Mouse (Mus musculus) embryo, embryonic 9.5 days (tissue): Measurements from ENCODE around the gene Slco4c1.

Experiments used
- DNase-seq: peaks from one replicate; pipeline ENCODE4 v3.0.0-alpha.2; 2017; ENCODE audit errors: extremely low spot score

The Slco4c1 gene

GRCm38 (mm10) chr1:96871528-96872360 lies at the start of gene Slco4c1:
Gene Slco4c1, minus strand, starts transcription at chr1:96872171.
- peak; percentile 24 for DNase-seq

DNA sequence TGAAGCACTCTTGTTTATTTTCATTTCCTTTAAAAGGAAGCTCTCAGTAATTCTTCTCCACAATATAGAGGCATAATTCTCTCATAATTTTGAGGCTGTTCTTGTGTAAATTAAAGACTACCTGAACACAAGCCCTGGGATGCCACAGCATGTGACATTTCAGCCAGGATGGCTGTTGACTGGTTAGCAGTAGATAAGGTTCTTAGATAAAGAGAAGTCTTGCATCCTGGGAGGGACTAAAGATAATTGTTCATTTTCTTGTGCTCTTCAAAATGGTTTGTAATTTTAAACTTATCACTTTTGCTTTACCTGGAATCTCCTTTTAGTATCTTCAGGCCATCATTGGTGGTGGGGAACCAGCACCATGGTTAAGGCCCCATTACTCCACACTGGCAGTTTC lies 45.4 kb upstream of the Slco4c1 start:
- no peak for DNase-seq

DNA sequence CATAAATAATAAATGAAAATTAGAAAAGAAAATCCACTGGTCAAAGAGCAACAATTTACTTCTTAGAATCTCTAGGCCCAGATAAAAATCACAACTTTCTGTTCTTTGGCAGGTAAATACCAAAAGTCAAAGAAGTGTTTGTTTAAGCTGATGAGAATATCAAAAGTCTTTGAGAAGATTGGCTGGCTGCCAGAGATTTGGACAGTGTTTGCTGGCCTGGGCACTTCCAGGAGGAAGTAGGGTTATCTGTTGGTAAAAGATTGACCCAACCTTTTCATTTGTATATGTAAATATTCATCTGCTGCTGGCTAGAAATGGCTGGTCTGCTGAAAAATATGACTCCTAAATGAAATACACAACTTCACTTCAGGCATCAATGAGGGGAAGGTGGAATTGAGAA lies 11.8 kb upstream of the Slco4c1 start:
- no peak for DNase-seq

GRCm38 (mm10) chr1:96878572-96878971 lies 6.6 kb upstream of the Slco4c1 start:
- DNase-seq: no peak

GRCm38 (mm10) chr1:96876076-96876475 lies 4.1 kb upstream of the Slco4c1 start:
- DNase-seq: no peak

GRCm38 (mm10) chr1:96874636-96875035 lies 2.7 kb upstream of the Slco4c1 start:
- DNase-seq: no peak

GRCm38 (mm10) chr1:96872361-96872693 lies 356 bp upstream of the Slco4c1 start:
- DNase-seq: no peak

- no peak for DNase-seq
These were observed 1.1 kb downstream of the Slco4c1 start for GRCm38 (mm10) chr1:96870764-96871307.

DNA sequence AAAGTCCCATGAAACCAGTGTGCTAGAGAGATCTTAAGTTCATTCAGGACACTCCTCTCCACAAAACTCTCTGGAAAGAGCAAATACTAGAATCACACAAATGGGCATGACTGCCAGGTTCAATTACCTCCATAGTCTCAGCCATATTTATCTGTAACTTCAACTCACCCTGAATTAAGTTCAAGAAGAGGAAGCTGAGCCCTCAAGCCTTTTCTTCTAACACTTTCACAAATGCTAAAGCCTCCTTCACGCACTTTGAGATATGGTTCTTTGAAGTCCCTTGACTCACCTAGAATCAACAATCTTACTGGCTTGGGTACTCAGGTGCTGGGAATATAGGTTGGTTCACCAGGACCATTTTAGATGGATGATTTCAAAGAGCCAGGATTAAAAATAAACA lies 3.2 kb downstream of the Slco4c1 start:
- no peak for DNase-seq

- no peak for DNase-seq
These were observed 6.0 kb downstream of the Slco4c1 start for GRCm38 (mm10) chr1:96866002-96866401.

DNA sequence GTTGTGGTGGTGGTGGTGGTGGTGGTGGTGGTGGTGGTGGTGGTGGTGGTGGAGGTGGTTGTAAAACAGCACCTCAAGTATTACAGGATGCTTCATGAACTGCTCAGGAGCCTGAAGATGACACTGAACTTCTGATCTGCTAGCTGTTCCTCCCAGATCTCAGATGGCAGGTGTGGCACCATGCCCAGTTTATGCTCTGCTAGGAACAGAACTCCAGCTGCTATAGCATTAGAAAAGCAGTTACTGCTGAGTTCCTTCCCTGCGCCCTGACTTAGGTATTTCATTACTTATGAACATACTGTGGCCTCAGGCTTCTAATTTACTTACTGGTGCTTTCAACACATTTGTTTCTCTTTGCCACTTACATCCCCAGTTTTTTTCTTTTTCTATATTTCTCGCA lies 7.9 kb downstream of the Slco4c1 start:
- DNase-seq: no peak

GRCm38 (mm10) chr1:96859995-96860684 lies 11.8 kb downstream of the Slco4c1 start:
- DNase-seq: no peak

GRCm38 (mm10) chr1:96853541-96853940 lies 18.4 kb downstream of the Slco4c1 start:
- DNase-seq: no peak

- no peak for DNase-seq
These were observed 22.9 kb downstream of the Slco4c1 start for GRCm38 (mm10) chr1:96849101-96849500.

DNA sequence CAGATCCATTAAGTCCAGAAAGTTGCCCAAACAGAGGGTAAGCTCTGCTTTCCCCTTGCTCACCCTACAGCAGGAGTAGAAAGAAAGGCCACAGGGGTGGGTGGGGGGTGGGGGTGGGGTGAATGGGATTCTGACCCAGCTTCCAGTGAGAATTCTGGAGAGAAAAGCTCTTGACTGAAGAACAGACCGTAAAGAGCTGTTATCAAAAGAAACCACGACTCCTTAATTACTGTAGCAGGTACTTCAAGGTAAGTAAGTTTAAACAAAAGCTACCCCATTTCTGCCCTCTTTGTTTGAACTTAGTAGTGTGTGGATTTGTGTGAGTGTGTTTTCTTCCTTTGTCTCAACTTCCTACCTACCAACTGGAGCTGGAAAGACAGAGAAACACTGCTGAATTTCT lies 23.4 kb downstream of the Slco4c1 start:
- no peak for DNase-seq

DNA sequence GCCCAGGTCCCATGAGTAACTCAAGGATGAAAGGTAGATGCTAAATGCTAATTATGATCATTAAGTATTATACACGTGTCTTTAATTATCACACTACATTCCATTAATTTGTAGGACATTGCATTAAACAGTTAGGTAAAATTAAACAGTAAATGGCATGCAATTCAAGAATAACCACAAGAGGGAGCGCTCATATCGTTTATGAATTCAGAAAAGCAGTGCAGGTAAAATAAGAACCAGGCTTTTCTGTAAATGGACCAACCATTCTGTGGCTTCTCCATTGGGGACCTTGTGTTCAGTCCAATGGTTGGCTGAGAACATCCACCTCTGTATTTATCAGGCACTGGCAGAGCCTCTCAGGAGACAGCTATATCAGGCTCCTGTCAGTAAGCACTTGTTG lies 25.2 kb downstream of the Slco4c1 start:
- peak; percentile 31 for DNase-seq

DNA sequence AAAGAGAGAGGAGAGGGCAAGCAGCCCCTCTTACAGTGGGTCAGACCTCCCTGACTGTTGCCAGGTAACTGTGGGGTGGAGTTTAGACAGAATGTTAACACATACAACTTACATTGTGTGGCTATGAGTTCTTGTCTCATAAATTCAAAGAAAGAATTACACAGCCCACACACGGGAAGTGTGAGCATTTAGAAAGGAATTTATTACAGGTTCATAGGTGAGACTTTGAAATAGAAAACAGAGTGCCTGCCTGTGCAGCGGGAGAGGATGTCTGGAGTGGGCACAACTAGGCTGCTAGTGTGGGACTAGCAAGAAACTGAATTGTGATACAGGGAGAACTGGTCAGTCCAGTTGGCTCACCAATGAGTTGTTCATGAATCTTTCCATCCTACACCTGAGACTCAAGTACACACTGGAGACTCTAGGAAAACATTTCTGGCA lies 66.7 kb downstream of the Slco4c1 start:
- no peak for DNase-seq

- peak; percentile 33 for DNase-seq
These were observed 70.4 kb downstream of the Slco4c1 start for GRCm38 (mm10) chr1:96801595-96801994.

GRCm38 (mm10) chr1:96794690-96795089 lies 77.3 kb downstream of the Slco4c1 start:
- no peak for DNase-seq

GRCm38 (mm10) chr1:96794290-96794689 lies 77.7 kb downstream of the Slco4c1 start:
- DNase-seq: no peak

- no peak for DNase-seq
These were observed 82.7 kb downstream of the Slco4c1 start for GRCm38 (mm10) chr1:96789268-96789667.

- no peak for DNase-seq
These were observed 97.8 kb downstream of the Slco4c1 start for GRCm38 (mm10) chr1:96774174-96774573.

DNA sequence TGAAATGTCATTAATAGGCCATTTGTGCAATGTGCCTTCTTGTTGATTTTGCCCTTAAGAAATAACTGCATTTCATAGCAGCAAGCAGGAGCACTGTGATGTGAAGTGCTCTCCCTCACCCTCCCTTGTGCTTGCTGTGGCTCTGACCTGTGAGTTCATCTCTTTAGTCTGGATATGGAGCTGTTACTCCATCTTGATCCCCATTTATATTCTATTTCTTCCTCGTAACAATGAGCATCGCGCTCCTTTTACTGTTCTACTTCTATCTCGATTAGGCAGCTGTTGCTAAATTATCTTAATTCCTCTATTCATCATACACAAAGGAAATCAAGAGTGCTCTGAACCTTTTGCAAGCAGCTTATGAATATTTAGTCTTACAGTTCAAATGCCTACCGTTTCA lies 98.3 kb downstream of the Slco4c1 start:
- DNase-seq: no peak
